Mouse (Mus musculus) limb, embryonic 11.5 days (tissue): ENCODE measurements around the gene Nodal. TPM values are rescaled to one million over a fixed set of nuclear protein-coding genes. Genes with fewer than 3 reads are reported as not detected.

Experiments used
- ATAC-seq: fragments of 200-750 bp; cut with Nextera tagmentation; 2 replicates; pipeline ENCODE4 v1.8.0; 2017; ENCODE audit warnings: low read depth; ENCODE audit not compliant: insufficient number of reproducible peaks, low FRiP score, low TSS enrichment
- DNase-seq: peaks from one replicate; pipeline ENCODE4 v3.0.0-alpha.2; 2015; ENCODE audit warnings: low spot score
- H3K27ac ChIP-seq: fragments of 300-500 bp; sonication (generic); replicated peaks from 2 replicates; pipeline ENCODE4 v1.5.1; 2014; ENCODE audit warnings: low read depth, mild to moderate bottlenecking, low read length
- H3K27me3 ChIP-seq: fragments of 300-500 bp; sonication (generic); 2 replicates; pipeline ENCODE4 v1.6.1; 2014; ENCODE audit warnings: mild to moderate bottlenecking, low read length, mixed read lengths; ENCODE audit not compliant: control insufficient read depth, insufficient read depth
- H3K36me3 ChIP-seq: fragments of 300-500 bp; sonication (generic); 2 replicates; pipeline ENCODE4 v1.6.1; 2014; ENCODE audit warnings: mild to moderate bottlenecking, low read length, moderate library complexity, mixed read lengths; ENCODE audit not compliant: control insufficient read depth, insufficient read depth
- H3K4me1 ChIP-seq: fragments of 300-500 bp; sonication (generic); 2 replicates; pipeline ENCODE4 v1.6.1; 2014; ENCODE audit warnings: low read length, mixed read lengths; ENCODE audit not compliant: control insufficient read depth, insufficient read depth
- H3K4me2 ChIP-seq: fragments of 300-500 bp; sonication (generic); 2 replicates; pipeline ENCODE4 v1.6.1; 2014; ENCODE audit warnings: low read depth, mild to moderate bottlenecking, moderate library complexity; ENCODE audit not compliant: severe bottlenecking
- H3K4me3 ChIP-seq: fragments of 300-500 bp; sonication (generic); 2 replicates; pipeline ENCODE4 v1.5.1; 2014; ENCODE audit warnings: low read depth, low read length
- H3K9ac ChIP-seq: fragments of 300-500 bp; sonication (generic); 2 replicates; pipeline ENCODE4 v1.6.1; 2014; ENCODE audit warnings: mild to moderate bottlenecking, low read length
- H3K9me3 ChIP-seq: fragments of 300-500 bp; sonication (generic); 2 replicates; pipeline ENCODE4 v1.6.1; 2016; ENCODE audit warnings: low read length; ENCODE audit not compliant: control insufficient read depth
- WGBS: fragments of 180-500 bp; shearing (Covaris S2); extraction: QIAGEN DNeasy Blood & Tissue Kit; methylation state at CpG from one replicate; pipeline ENCODE4 v1.1.7; 2014; 5-methylcytosine and 5-hydroxymethylcytosine counted together
- polyA plus RNA-seq: library from polyadenylated mRNA; unstranded; fragments of >200 nt; fragmentation: Nextera tagmentation; extraction: Ambion mirVana; gene quantifications from 2 replicates; pipeline ENCODE4 v1.2.1, GENCODE M21; 2014

The Nodal gene
- polyA plus RNA-seq, 1 experiment from 2014 or later, result not detected

- peaks cover 39% of the 10 kb centered on the region for H3K27me3 ChIP-seq
- H3K36me3 ChIP-seq, result no peaks in the 10 kb centered on the region
Observed at GRCm38 (mm10) chr10:61417046-61417445, 726 bp upstream of the Nodal start.

GRCm38 (mm10) chr10:61418131-61418900 lies 544 bp downstream of the Nodal start:
- Histone ChIP-seq H3K27ac (no peak overlapping the region), H3K9me3 (no peaks in the 10 kb centered on the region), H3K4me3 (peak overlapping the region; percentile 39), H3K4me2 (peak overlapping the region; percentile 84), H3K36me3 (no peaks in the 10 kb centered on the region), H3K9ac (peak overlapping the region; percentile 55), H3K4me1 (peaks cover 8% of the 10 kb centered on the region; the same call in 1 of the 2 replicates), H3K27me3 (peaks cover 39% of the 10 kb centered on the region)
- ATAC-seq, result 0 out of 2 replicates have a peak, but pooled peaks have one; percentile 22
- 2% methylated on average over 46 of the region's 50 CpGs for whole genome bisulfite sequencing
- peak; percentile 68 for DNase-seq

More at GRCm38 (mm10) chr10:61417046-61417445, 726 bp upstream of the Nodal start:
- no peak overlapping the region for H3K9ac ChIP-seq
- no peak overlapping the region for H3K27ac ChIP-seq
- DNase-seq (no peak), ATAC-seq (no peak)
- WGBS, result 34% methylated on average over 2 of the region's 2 CpGs
- H3K4me3 ChIP-seq, result no peak overlapping the region
- H3K9me3 ChIP-seq, result no peaks in the 10 kb centered on the region
- peaks cover 8% of the 10 kb centered on the region; the same call in 1 of the 2 replicates for H3K4me1 ChIP-seq
- no peak overlapping the region for H3K4me2 ChIP-seq

GRCm38 (mm10) chr10:61419146-61419545 lies 1.4 kb downstream of the Nodal start:
- peaks cover 39% of the 10 kb centered on the region for H3K27me3 ChIP-seq
- H3K9me3 ChIP-seq, result no peaks in the 10 kb centered on the region
- no peaks in the 10 kb centered on the region for H3K36me3 ChIP-seq
- no peak overlapping the region; the same call in 1 of the 2 replicates for H3K4me3 ChIP-seq
- peak overlapping the region; percentile 17; the same call in 1 of the 2 replicates for H3K4me2 ChIP-seq
- H3K27ac ChIP-seq, result no peak overlapping the region
- H3K9ac ChIP-seq, result no peak overlapping the region
- WGBS, result 3% methylated on average over 23 of the region's 24 CpGs
- H3K4me1 ChIP-seq, result peaks cover 8% of the 10 kb centered on the region; the same call in 1 of the 2 replicates
- no peak for ATAC-seq
- DNase-seq, result peak; percentile 46

DNA sequence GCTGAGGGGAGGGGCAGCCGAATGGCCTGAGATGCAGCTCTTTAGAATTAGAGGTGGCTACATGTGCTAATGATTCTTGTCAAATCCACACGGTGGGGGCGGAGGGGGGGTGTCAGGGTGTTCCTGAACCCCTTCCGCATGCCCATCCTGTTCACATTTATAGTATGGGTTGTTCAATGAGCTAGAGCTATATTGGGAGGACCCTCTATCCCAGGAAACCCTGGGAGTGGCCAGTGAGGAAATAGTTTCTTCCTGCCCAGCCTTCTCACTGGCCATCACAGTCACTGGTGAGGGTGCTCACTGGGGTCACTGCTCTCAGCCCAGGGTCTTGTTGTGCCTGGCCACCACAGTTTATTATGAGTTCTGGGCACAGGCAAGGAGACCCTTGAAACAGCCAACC lies 2.2 kb downstream of the Nodal start:
- no peak for ATAC-seq
- WGBS, result 68% methylated on average over 4 of the region's 4 CpGs

GRCm38 (mm10) chr10:61422861-61423260 lies 5.1 kb downstream of the Nodal start:
- Histone ChIP-seq H3K9me3 (no peaks in the 10 kb centered on the region), H3K4me2 (no peak overlapping the region), H3K4me3 (no peak overlapping the region), H3K27ac (no peak overlapping the region), H3K4me1 (peaks cover 8% of the 10 kb centered on the region; the same call in 1 of the 2 replicates), H3K36me3 (no peaks in the 10 kb centered on the region), H3K9ac (no peak overlapping the region), H3K27me3 (peaks cover 22% of the 10 kb centered on the region)
- WGBS, result 84% methylated on average over 12 of the region's 12 CpGs
- ATAC-seq, result no peak
- DNase-seq, result no peak

More for the DNA sequence above, 2.2 kb downstream of the Nodal start:
- Histone ChIP-seq H3K9me3 (no peaks in the 10 kb centered on the region), H3K4me3 (no peak overlapping the region), H3K4me2 (no peak overlapping the region), H3K4me1 (peaks cover 8% of the 10 kb centered on the region; the same call in 1 of the 2 replicates), H3K27me3 (peaks cover 39% of the 10 kb centered on the region), H3K9ac (no peak overlapping the region), H3K36me3 (no peaks in the 10 kb centered on the region), H3K27ac (no peak overlapping the region)
- DNase-seq, result no peak

GRCm38 (mm10) chr10:61423289-61423688 lies 5.5 kb downstream of the Nodal start:
- Histone ChIP-seq H3K4me1 (peaks cover 7% of the 10 kb centered on the region; the same call in 1 of the 2 replicates), H3K9me3 (no peaks in the 10 kb centered on the region), H3K36me3 (0 out of 2 replicates have a peak, but pooled peaks cover under 1% of the 10 kb centered on the region), H3K4me3 (no peak overlapping the region), H3K27ac (no peak overlapping the region), H3K4me2 (no peak overlapping the region), H3K9ac (no peak overlapping the region), H3K27me3 (peaks cover 18% of the 10 kb centered on the region)
- 61% methylated on average over 10 of the region's 10 CpGs for WGBS
- ATAC-seq, result no peak
- DNase-seq, result no peak

DNA sequence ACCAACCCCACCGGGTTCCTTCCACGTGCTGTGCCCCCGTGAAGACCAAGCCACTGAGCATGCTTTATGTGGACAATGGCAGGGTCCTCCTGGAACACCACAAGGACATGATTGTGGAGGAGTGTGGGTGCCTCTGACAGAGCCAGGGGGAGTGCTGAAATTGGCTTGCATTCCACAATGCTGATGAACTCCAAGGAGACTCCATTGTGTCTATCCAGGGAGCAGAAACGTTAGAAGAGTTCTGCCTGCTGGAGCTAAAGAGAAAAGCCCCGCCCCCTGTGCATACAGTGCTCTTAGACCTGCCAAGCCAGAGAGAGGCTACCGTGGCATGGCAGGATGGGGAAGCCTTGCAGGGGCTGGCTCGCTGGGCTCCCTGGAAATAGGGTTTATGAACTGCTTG lies 6.7 kb downstream of the Nodal start:
- no peak overlapping the region for H3K4me2 ChIP-seq
- H3K9me3 ChIP-seq, result no peaks in the 10 kb centered on the region
- no peak for DNase-seq
- WGBS, result 60% methylated on average over 7 of the region's 7 CpGs
- no peak overlapping the region for H3K9ac ChIP-seq
- peaks cover 6% of the 10 kb centered on the region for H3K27me3 ChIP-seq
- no peak overlapping the region for H3K4me3 ChIP-seq
- peaks cover 2% of the 10 kb centered on the region; the same call in 1 of the 2 replicates for H3K36me3 ChIP-seq
- no peaks in the 10 kb centered on the region for H3K4me1 ChIP-seq
- ATAC-seq, result no peak
- H3K27ac ChIP-seq, result no peak overlapping the region

- Histone ChIP-seq H3K9me3 (no peaks in the 10 kb centered on the region), H3K36me3 (peaks cover 5% of the 10 kb centered on the region; the same call in 1 of the 2 replicates), H3K4me1 (no peaks in the 10 kb centered on the region), H3K27ac (no peak overlapping the region), H3K9ac (no peak overlapping the region), H3K4me2 (no peak overlapping the region), H3K27me3 (peaks cover 2% of the 10 kb centered on the region; the same call in 1 of the 2 replicates), H3K4me3 (no peak overlapping the region)
- no peak for DNase-seq
- ATAC-seq, result no peak
- 78% methylated on average over 2 of the region's 2 CpGs for WGBS
Observed at GRCm38 (mm10) chr10:61425047-61425446, 7.3 kb downstream of the Nodal start.
